Comparison of ENCODE assay signal across 19 mouse cellular contexts in genomic region chr7:109467591-109467990, GRCm38 (mm10). TPM values are rescaled to one million over a fixed set of nuclear protein-coding genes. Genes with fewer than 3 reads are reported as not detected.
DNase-seq lines count a peak whose midpoint lies in the region; ATAC-seq and TF ChIP-seq lines count a peak whose summit lies in the region.
"Had no signal": no experiment of that assay in that cellular context is flagged by ENCODE, and none has a peak within 500 bp of the region (broad histone marks: within the 10 kb centered on the region; RNA-seq: fewer than 3 reads in every experiment).

No protein-coding gene starts in this region.

- no peaks in the 10 kb centered on the region for H3K36me3 ChIP-seq in hindbrain, postnatal 0 days (ENCODE audit: insufficient read depth, low read length)
- H3K36me3 ChIP-seq in hindbrain, embryonic 11.5 days (ENCODE audit: control insufficient read depth, insufficient read depth, low read length), result no peaks in the 10 kb centered on the region
- no peaks in the 10 kb centered on the region for H3K36me3 ChIP-seq in heart, embryonic 11.5 days (ENCODE audit: control insufficient read depth, insufficient read depth, low read length)
- H3K36me3 ChIP-seq: G1E; limb, embryonic 15.5 days; midbrain, embryonic 15.5 days; neural tube, embryonic 13.5 days; stomach, embryonic 15.5 days had no signal

- DNase-seq in embryo, embryonic 10.5 days (ENCODE audit: low spot score), result peak; percentile 20
- no peak for DNase-seq in embryo, embryonic 9.5 days (ENCODE audit: extremely low spot score)
- peak; percentile 23 for DNase-seq in hindbrain, postnatal 0 days (ENCODE audit: low spot score)
- no peak for DNase-seq in hindbrain, embryonic 11.5 days (ENCODE audit: low spot score)
- DNase-seq in right cerebral cortex, adult 2 months (ENCODE audit: low spot score in 2 of 2), result peak; percentile 37 to 63
- no peak for DNase-seq in right cerebral cortex, postnatal 14 days
- DNase-seq in liver, result no peak
- DNase-seq: adrenal gland, adult 2 months; kidney, adult 8-10 months; spleen, adult 18-20 months had no signal

- ATAC-seq in hindbrain, postnatal 0 days, result 0 out of 2 replicates have a peak, but pooled peaks have one; percentile 46
- no peak for ATAC-seq in hindbrain, embryonic 11.5 days (ENCODE audit: low FRiP score)
- no peak for ATAC-seq in heart, embryonic 11.5 days (replicated peaks; ENCODE audit: insufficient number of reproducible peaks, low FRiP score, low TSS enrichment)

- no peak overlapping the region for H3K4me2 ChIP-seq in hindbrain, postnatal 0 days (ENCODE audit: low read depth, low read length)
- no peak overlapping the region for H3K4me2 ChIP-seq in hindbrain, embryonic 11.5 days (replicated peaks; ENCODE audit: low read depth, low read length)
- no peak overlapping the region for H3K4me2 ChIP-seq in heart, embryonic 11.5 days
- H3K4me2 ChIP-seq: limb, embryonic 15.5 days; midbrain, embryonic 15.5 days; neural tube, embryonic 13.5 days; stomach, embryonic 15.5 days had no signal

- no peak overlapping the region for H3K9ac ChIP-seq in hindbrain, postnatal 0 days (replicated peaks; ENCODE audit: low read length)
- H3K9ac ChIP-seq in hindbrain, embryonic 11.5 days (ENCODE audit: low read depth, low read length), result no peak overlapping the region
- H3K9ac ChIP-seq in heart, embryonic 11.5 days (ENCODE audit: low read depth, low read length), result no peak overlapping the region
- H3K9ac ChIP-seq: limb, embryonic 15.5 days; midbrain, embryonic 15.5 days; neural tube, embryonic 13.5 days; stomach, embryonic 15.5 days had no signal

- H3K4me3 ChIP-seq in hindbrain, postnatal 0 days (ENCODE audit: low read length), result no peak overlapping the region
- no peak overlapping the region for H3K4me3 ChIP-seq in hindbrain, embryonic 11.5 days (ENCODE audit: low read depth, low read length)
- H3K4me3 ChIP-seq in heart, embryonic 11.5 days (ENCODE audit: low read depth, low read length), result no peak overlapping the region
- H3K4me3 ChIP-seq: limb, embryonic 15.5 days; midbrain, embryonic 15.5 days; neural tube, embryonic 13.5 days; stomach, embryonic 15.5 days had no signal

- no peaks in the 10 kb centered on the region for H3K4me1 ChIP-seq in hindbrain, postnatal 0 days (ENCODE audit: insufficient read depth, low read length)
- no peaks in the 10 kb centered on the region for H3K4me1 ChIP-seq in hindbrain, embryonic 11.5 days (replicated peaks; ENCODE audit: control insufficient read depth, insufficient read depth, low read length)
- 0 out of 2 replicates have a peak, but pooled peaks cover 3% of the 10 kb centered on the region for H3K4me1 ChIP-seq in heart, embryonic 11.5 days (ENCODE audit: control insufficient read depth, insufficient read depth, low read length)
- H3K4me1 ChIP-seq: limb, embryonic 15.5 days; stomach, embryonic 15.5 days had no signal

- no peaks in the 10 kb centered on the region for H3K27me3 ChIP-seq in hindbrain, postnatal 0 days (ENCODE audit: insufficient read depth, low read length)
- H3K27me3 ChIP-seq in hindbrain, embryonic 11.5 days (ENCODE audit: control insufficient read depth, insufficient read depth, low read length), result no peaks in the 10 kb centered on the region
- H3K27me3 ChIP-seq in heart, embryonic 11.5 days (ENCODE audit: control insufficient read depth, insufficient read depth, low read length), result no peaks in the 10 kb centered on the region
- H3K27me3 ChIP-seq: limb, embryonic 15.5 days; midbrain, embryonic 15.5 days; neural tube, embryonic 13.5 days; stomach, embryonic 15.5 days had no signal

- TF ChIP-seq CTCF in hindbrain, postnatal 0 days (IDR thresholded peaks at IDR 0.05; ENCODE audit: low read depth), result no peak

- H3K9me3 ChIP-seq in hindbrain, postnatal 0 days (ENCODE audit: low read length), result no peaks in the 10 kb centered on the region
- H3K9me3 ChIP-seq in hindbrain, embryonic 11.5 days (ENCODE audit: control insufficient read depth, low read length), result no peaks in the 10 kb centered on the region
- no peaks in the 10 kb centered on the region for H3K9me3 ChIP-seq in heart, embryonic 11.5 days (replicated peaks; ENCODE audit: control insufficient read depth, low read length)
- H3K9me3 ChIP-seq: G1E; limb, embryonic 15.5 days; midbrain, embryonic 15.5 days; neural tube, embryonic 13.5 days; stomach, embryonic 15.5 days had no signal

- H3K27ac ChIP-seq in hindbrain, postnatal 0 days, result no peak overlapping the region
- no peak overlapping the region for H3K27ac ChIP-seq in hindbrain, embryonic 11.5 days (ENCODE audit: low read depth, low read length)
- no peak overlapping the region for H3K27ac ChIP-seq in heart, embryonic 11.5 days (ENCODE audit: low read depth, low read length)
- H3K27ac ChIP-seq: limb, embryonic 15.5 days; macrophage; neural tube, embryonic 13.5 days; stomach, embryonic 15.5 days had no signal

- 44% methylated on average over 2 of the region's 2 CpGs for WGBS in hindbrain, postnatal 0 days
- 69% methylated on average over 2 of the region's 2 CpGs for WGBS in hindbrain, embryonic 11.5 days
- 46% methylated on average over 2 of the region's 2 CpGs for WGBS in heart, embryonic 11.5 days (ENCODE audit: insufficient replicate concordance)

RNA-seq across cellular contexts. Expression of gene Stk33, which starts 28.7 kb away (rescaled TPM):
- 3.3 and 4.5 TPM in 2 replicates for total RNA-seq in hindbrain, postnatal 0 days (2014; rRNA removed)
- 4.6 and 6.2 TPM in 2 replicates for polyA plus RNA-seq in hindbrain, postnatal 0 days (2015; fragmentation: Nextera tagmentation; extraction: Ambion mirVana)
- polyA plus RNA-seq in hindbrain, embryonic 11.5 days (2014; fragmentation: Nextera tagmentation; extraction: Ambion mirVana), result 12.4 and 14.7 TPM in 2 replicates
- 0.19 and 0.21 TPM in 2 replicates for polyA plus RNA-seq in heart, embryonic 11.5 days (2014; fragmentation: Nextera tagmentation; extraction: Ambion mirVana)
- total RNA-seq: G1E; heart, postnatal 10 days had no signal
- polyA plus RNA-seq: G1E; large intestine, adult 2 months; macrophage had no signal

RNA-seq across cellular contexts. Expression of gene Trim66, which starts 40.3 kb away (rescaled TPM):
- total RNA-seq in hindbrain, postnatal 0 days (2014; rRNA removed), result 2.9 and 4.5 TPM in 2 replicates
- 0.61 and 0.73 TPM in 2 replicates for polyA plus RNA-seq in hindbrain, postnatal 0 days (2015; fragmentation: Nextera tagmentation; extraction: Ambion mirVana)
- polyA plus RNA-seq in hindbrain, embryonic 11.5 days (2014; fragmentation: Nextera tagmentation; extraction: Ambion mirVana), result 0.08 and 0.14 TPM in 2 replicates
- polyA plus RNA-seq in heart, embryonic 11.5 days (2014; fragmentation: Nextera tagmentation; extraction: Ambion mirVana), result 0.03 and 0.04 TPM in 2 replicates

RNA-seq across cellular contexts. Expression of gene Rpl27a, which starts 51.4 kb away (rescaled TPM):
- 337 and 346 TPM in 2 replicates for total RNA-seq in hindbrain, postnatal 0 days (2014; rRNA removed)
- 100 and 104 TPM in 2 replicates for polyA plus RNA-seq in hindbrain, postnatal 0 days (2015; fragmentation: Nextera tagmentation; extraction: Ambion mirVana)
- polyA plus RNA-seq in hindbrain, embryonic 11.5 days (2014; fragmentation: Nextera tagmentation; extraction: Ambion mirVana), result 110 and 124 TPM in 2 replicates
- polyA plus RNA-seq in heart, embryonic 11.5 days (2014; fragmentation: Nextera tagmentation; extraction: Ambion mirVana), result 88.2 and 106 TPM in 2 replicates

Comparison
In these comparisons a context has a peak if more than half of its experiments do, and no peak if none do; other contexts are left out.
1. DNase-seq: peak in embryo, embryonic 10.5 days (single experiment), hindbrain, postnatal 0 days (single experiment) and right cerebral cortex, adult 2 months (2 of 2); none in embryo, embryonic 9.5 days (single experiment), hindbrain, embryonic 11.5 days (single experiment), right cerebral cortex, postnatal 14 days (single experiment) and liver (single experiment).